In the genomic region with DNA sequence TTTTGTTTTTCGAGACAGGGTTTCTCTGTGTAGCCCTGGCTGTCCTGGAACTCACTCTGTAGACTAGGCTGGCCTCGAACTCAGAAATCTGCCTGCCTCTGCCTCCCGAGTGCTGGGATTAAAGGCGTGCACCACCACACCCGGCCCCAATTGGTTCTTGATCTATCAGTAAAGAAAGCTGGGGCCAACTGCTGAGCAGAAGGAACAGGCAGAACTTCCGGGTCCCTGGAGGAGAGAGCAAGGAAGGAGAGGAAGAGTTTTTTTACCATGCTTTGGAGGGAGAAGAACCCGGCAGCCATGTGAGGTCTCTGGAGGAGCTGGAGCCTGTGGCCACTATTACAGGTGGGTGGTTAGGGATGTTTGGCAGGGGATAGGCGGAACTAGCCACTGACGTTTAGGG, we compare ENCODE assay signal across 17 mouse cellular contexts. TPM values are rescaled to one million over a fixed set of nuclear protein-coding genes. Genes with fewer than 3 reads are reported as not detected.
A peak's percentile ranks its signal among the peaks of the same experiment; 100 is the strongest.
DNase-seq lines count a peak whose midpoint lies in the region; TF ChIP-seq lines count a peak whose summit lies in the region.
"Not testable (repeated sequence)": the region's sequence is repeated elsewhere in the genome, so short reads cannot be mapped to it uniquely, and the experiment has no call there.
"Had no signal": no experiment of that assay in that cellular context is flagged by ENCODE, and none has a peak within 500 bp of the region (broad histone marks: within the 10 kb centered on the region; RNA-seq: fewer than 3 reads in every experiment).

No protein-coding gene starts in this region.

- H3K27ac ChIP-seq in ES-Bruce4 (ENCODE audit: insufficient read depth, low read length); ES-E14 (ENCODE audit: insufficient read depth, low read depth, low read length, poor library complexity, severe bottlenecking): not testable (repeated sequence)

- not testable (repeated sequence) for H3K27me3 ChIP-seq in E14TG2a.4 (ENCODE audit: insufficient read depth, low read length); ES-Bruce4 (ENCODE audit: control insufficient read depth, insufficient read depth, low read length, poor library complexity, severe bottlenecking)

- H3K9ac ChIP-seq in ES-Bruce4 (ENCODE audit: low read depth, poor library complexity, severe bottlenecking) (peak overlapping the region; percentile 41), ES-E14 (ENCODE audit: insufficient read depth, low read depth, low read length, poor library complexity, severe bottlenecking) (peak overlapping the region; percentile 57)

- TF ChIP-seq EP300 in ES-Bruce4 (IDR thresholded peaks at IDR 0.05; ENCODE audit: insufficient read depth, low read depth, low read length): not testable (repeated sequence)

- in situ Hi-C loops in ES-E14 (cut with MboI; ENCODE audit: low sequenced_read_pairs in 2 of 2, unreplicated experiment in 2 of 2): not testable (repeated sequence)

- not testable (repeated sequence) for H3K9me3 ChIP-seq in E14TG2a.4 (ENCODE audit: low read length); ES-Bruce4 (replicated peaks; ENCODE audit: control insufficient read depth, insufficient read depth, low read length, poor library complexity, severe bottlenecking); ES-E14 (ENCODE audit: control insufficient read depth, insufficient read depth, low read depth, low read length)

- not testable (repeated sequence) for TF ChIP-seq CTCF in E14TG2a.4 (conservative IDR thresholded peaks at IDR 0.05; ENCODE audit: low read length); ES-Bruce4 (IDR thresholded peaks at IDR 0.05; ENCODE audit: low read depth, low read length)

- not testable (repeated sequence) for H3K36me3 ChIP-seq in E14TG2a.4 (ENCODE audit: insufficient read depth, low read length); ES-Bruce4 (ENCODE audit: control insufficient read depth, insufficient read depth, low read length, poor library complexity, severe bottlenecking); ES-E14 (ENCODE audit: control insufficient read depth, insufficient read depth, low read length, poor library complexity, severe bottlenecking)

- H3K4me3 ChIP-seq in E14TG2a.4 (replicated peaks; ENCODE audit: low read length): peak overlapping the region; percentile 68
- H3K4me3 ChIP-seq in ES-Bruce4 (ENCODE audit: low read depth, low read length): peak overlapping the region; percentile 56
- H3K4me3 ChIP-seq in ES-E14 (ENCODE audit: insufficient read depth in 1 of 2, low read depth in 1 of 2, low read length in 2 of 2, poor library complexity in 1 of 2, severe bottlenecking in 1 of 2): peak overlapping the region; percentile 49 to 53

- DNase-seq in ES-E14 (ENCODE audit: low read depth, low spot score): not testable (repeated sequence)
- peak; percentile 69 for DNase-seq in R1 (ENCODE audit: low read depth, low spot score)
- peak; percentile 64 for DNase-seq in ZHBTc4 (ENCODE audit: low read depth, low spot score)

- H3K4me1 ChIP-seq in E14TG2a.4 (replicated peaks; ENCODE audit: low read depth, low read length) (peaks cover 34% of the 10 kb centered on the region), ES-E14 (ENCODE audit: control insufficient read depth in 2 of 2, insufficient read depth in 2 of 2, low read length in 2 of 2, poor library complexity in 1 of 2) (peaks cover 2 to 13% of the 10 kb centered on the region in 2 experiments; a peak in 1 of 4 replicates)
- not testable (repeated sequence) for H3K4me1 ChIP-seq in ES-Bruce4 (ENCODE audit: control insufficient read depth, insufficient read depth, low read length)

- TF ChIP-seq POLR2A in ES-Bruce4 (IDR thresholded peaks at IDR 0.05; ENCODE audit: insufficient read depth, low read length): not testable (repeated sequence)

RNA-seq across cellular contexts. Expression of a gene that starts 11.7 kb away (rescaled TPM):
- 27.1 and 27.8 TPM in 2 replicates for polyA plus RNA-seq in ES-Bruce4 (2011; ENCODE audit: insufficient read depth, insufficient read length, low read depth, missing spikeins)
- total RNA-seq in ES-E14 (2012; rRNA removed): 0.98 and 1.3 TPM in 2 replicates
- total RNA-seq: MEL had no signal
- polyA plus RNA-seq: activated CD4-positive, CD25-positive, alpha-beta regulatory T cell, adult 4 months; C2C12; CD4-positive, CD25-positive, alpha-beta regulatory T cell, adult 4 months; G1E had no signal

RNA-seq across cellular contexts. Expression of a gene that starts 13.8 kb away (rescaled TPM):
- 24.6 and 31.6 TPM in 2 replicates for polyA plus RNA-seq in ES-Bruce4 (2011; ENCODE audit: insufficient read depth, insufficient read length, low read depth, missing spikeins)
- total RNA-seq in ES-E14 (2012; rRNA removed): 0.74 TPM in 1 of 2 replicates, not detected in the other
- total RNA-seq: adrenal gland, adult 2 months; adrenal gland, postnatal 25 days; adrenal gland, postnatal 36 days; CH12.LX; G1E; MEL had no signal
- polyA plus RNA-seq: activated CD4-positive, CD25-positive, alpha-beta regulatory T cell, adult 4 months; brain, embryonic 14.5 days; C2C12; CD4-positive, CD25-positive, alpha-beta regulatory T cell, adult 4 months; cerebellum, adult 2 months; G1E; Patski had no signal

RNA-seq across cellular contexts. Expression of a gene that starts 23.6 kb away (rescaled TPM):
- polyA plus RNA-seq in ES-Bruce4 (2011; ENCODE audit: insufficient read depth, insufficient read length, low read depth, missing spikeins): 4.4 and 4.6 TPM in 2 replicates
- 1.2 and 1.6 TPM in 2 replicates for total RNA-seq in ES-E14 (2012; rRNA removed)
- total RNA-seq: CH12.LX, G1E, MEL had no signal
- polyA plus RNA-seq: G1E had no signal

RNA-seq across cellular contexts. Expression of a gene that starts 31.0 kb away (rescaled TPM):
- 74.8 and 77.0 TPM in 2 replicates for polyA plus RNA-seq in ES-Bruce4 (2011; ENCODE audit: insufficient read depth, insufficient read length, low read depth, missing spikeins)
- total RNA-seq in ES-E14 (2012; rRNA removed): 9.1 and 11.6 TPM in 2 replicates
- total RNA-seq: G1E, MEL had no signal
- polyA plus RNA-seq: activated CD4-positive, CD25-positive, alpha-beta regulatory T cell, adult 4 months; CD4-positive, CD25-positive, alpha-beta regulatory T cell, adult 4 months; G1E had no signal

RNA-seq across cellular contexts. Expression of a gene that starts 59.6 kb away (rescaled TPM):
- polyA plus RNA-seq in ES-Bruce4 (2011; ENCODE audit: insufficient read depth, insufficient read length, low read depth, missing spikeins): 21.3 and 22.2 TPM in 2 replicates
- 12.2 and 20.7 TPM in 2 replicates for total RNA-seq in ES-E14 (2012; rRNA removed)
- total RNA-seq: G1E had no signal
- polyA plus RNA-seq: activated CD4-positive, CD25-positive, alpha-beta regulatory T cell, adult 4 months; G1E had no signal
